Mouse (Mus musculus) layer of hippocampus, postnatal 10 days (tissue): Measurements from ENCODE around the gene AY074887. TPM values are rescaled to one million over a fixed set of nuclear protein-coding genes. Genes with fewer than 3 reads are reported as not detected.
"Not testable (repeated sequence)": the region's sequence is repeated elsewhere in the genome, so short reads cannot be mapped to it uniquely, and the experiment has no call there.

Source experiments
- DNase-seq, 2 experiments: peaks; one replicate each; pipeline ENCODE4 v3.0.0; 2021; ENCODE audit warnings: low spot score in 2 of 2
- long read RNA-seq: library from polyadenylated mRNA; stranded (forward); transcript quantifications from one replicate; pipeline ENCODE4 v2.0.0, GENCODE M21; 2023
- total RNA-seq, 2 experiments: library from RNA; stranded (reverse); gene quantifications; 2 replicates each; pipeline ENCODE4 v1.2.3; 2021

AY074887 gene
- under 1 TPM in 1 of 2 experiments, not detected in 1; 0.47 TPM for total RNA-seq
- long read RNA-seq, partial matches to known transcripts: 0 of 1 reads
- long read RNA-seq, other reads (novel, unspliced or antisense): 0 of 1 reads

DNA sequence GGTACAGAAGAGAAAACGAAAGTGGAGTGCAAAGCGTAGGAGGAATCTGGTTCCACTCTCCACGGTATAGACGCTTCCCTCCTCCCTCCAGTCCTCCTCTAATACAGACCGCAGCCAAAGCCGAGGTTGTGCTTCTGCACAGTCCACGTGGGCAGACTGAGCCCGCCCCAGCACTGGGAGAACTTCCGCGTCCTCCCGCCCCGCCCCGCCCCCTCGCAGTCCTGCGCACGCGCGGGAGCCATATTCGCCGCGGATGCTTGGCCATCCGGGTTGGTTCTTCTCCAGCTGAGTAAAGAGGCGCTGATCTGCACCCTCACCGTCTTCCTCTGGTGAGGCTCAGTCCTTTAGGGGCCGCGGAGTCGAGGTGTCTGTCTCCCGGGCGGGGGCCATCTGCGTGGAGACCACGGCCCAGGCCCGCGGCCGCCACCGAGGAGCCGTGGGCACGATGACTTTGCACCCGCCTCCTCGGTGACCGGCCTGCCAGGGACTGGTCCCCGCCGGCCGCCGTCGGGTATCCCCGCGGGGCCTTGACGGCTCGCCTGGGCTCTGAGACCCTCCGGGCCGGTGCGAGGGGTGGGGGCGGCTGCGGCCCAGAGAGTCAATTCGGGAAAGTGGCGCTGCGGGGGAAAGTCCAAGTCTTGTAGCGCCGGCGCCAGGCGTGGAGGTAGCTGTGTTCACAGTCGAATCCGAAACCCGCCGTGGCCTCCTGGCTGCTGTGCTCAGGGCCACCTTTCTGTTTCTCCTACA, at the start of gene AY074887, which contains the start of gene Psma4:
Gene AY074887 (minus strand): TSS at position 424 of the 747 bp plus-strand sequence.
Gene Psma4 (plus strand): TSS at position 216 of the 747 bp plus-strand sequence.
- DNase-seq: peak; percentile 84 to 92

- no peak for DNase-seq
These were observed 44.8 kb upstream of the AY074887 start for GRCm38 (mm10) chr9:54995645-54996044.

DNA sequence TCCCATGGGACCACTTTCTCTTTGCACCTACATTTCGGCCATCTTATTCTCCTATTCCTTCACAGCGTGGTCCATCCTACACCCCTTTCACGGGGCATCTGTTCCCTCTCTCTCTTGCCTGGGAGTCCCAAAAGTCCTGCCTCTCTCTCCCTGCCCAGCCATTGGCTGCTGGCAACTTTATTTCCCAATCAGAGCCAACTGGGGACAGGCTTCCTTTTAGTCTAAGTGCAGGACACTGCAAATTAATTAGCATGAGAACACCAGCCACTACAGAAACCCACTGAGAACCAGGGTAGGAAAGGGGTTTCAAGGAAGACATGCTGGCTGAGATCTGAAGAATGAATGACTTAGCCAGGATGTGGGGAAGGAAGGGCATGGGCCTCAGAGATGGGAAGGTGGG, 43.6 kb upstream of the AY074887 start:
- no peak for DNase-seq

- no peak for DNase-seq
These were observed 39.6 kb upstream of the AY074887 start for GRCm38 (mm10) chr9:54990362-54990761.

- no peak for DNase-seq
These were observed 31.6 kb upstream of the AY074887 start for GRCm38 (mm10) chr9:54982401-54982800.

DNA sequence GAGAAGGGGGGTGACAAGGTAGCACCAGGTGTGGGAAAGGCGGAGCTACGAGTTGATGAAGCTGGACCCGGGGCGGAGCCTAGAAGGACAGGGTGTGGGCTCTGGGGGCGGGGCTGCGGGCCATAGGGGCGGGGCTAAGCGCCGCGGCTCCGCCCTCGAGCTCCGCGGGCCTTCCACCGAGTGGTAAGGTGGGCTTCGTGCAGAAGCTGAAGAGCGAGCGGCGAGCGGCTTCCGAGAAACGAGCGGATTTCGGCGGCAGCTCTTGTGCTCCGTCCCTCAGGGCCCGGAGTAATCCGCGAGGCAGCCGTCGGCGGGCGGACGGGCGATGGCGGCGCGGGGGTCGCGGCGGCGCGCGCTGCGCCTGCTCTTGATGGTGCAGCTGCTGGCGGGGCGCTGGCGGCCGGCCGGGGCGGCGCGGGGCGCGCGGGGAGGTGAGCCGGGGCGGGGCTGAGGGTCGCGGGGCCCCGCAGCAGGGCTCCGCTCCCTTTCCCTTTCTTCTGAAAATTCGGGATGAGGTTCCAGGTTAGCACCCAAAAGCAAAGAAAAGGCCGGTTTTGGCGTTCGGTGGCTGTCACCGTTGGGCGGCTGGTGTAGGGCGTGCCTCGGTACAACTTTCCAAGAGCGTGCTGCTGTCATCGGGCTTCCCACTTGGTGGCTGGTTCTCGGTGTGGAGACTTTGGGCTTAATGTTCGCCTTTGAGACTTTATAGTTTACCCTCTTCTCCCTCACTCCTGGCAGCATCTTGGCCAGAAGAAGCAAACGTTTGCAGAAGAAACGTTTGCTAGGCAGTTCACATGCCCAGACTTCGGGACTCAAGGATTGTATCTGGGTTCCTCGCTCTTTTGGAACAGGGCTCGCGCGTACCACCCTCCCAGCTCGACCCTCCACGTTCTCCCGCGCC, 30.7 kb upstream of the AY074887 start:
- peak; percentile 29 to 50 for DNase-seq

DNA sequence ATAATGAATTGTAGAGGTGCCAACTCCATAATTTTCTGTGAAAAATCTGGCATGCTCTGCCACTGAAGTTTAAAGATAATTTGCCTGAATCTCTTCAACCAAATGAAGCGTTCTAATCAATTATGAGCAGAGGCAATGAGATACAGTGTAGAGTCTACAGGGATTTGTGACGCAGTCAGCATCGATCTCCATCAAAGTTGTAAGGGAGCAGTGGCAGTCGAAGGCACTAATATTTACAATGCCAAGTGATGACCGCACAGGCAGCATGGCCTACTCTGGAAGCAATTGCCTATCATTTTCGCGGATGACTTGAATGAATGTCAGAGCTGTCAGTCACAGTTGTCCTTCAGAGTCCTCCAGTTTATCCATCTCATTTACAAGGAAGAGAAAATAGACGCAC, 29.9 kb upstream of the AY074887 start, which contains the start of gene Chrna5:
Gene Chrna5 (plus strand): TSS at position 207 of the 400 bp plus-strand sequence.
- no peak for DNase-seq

DNA sequence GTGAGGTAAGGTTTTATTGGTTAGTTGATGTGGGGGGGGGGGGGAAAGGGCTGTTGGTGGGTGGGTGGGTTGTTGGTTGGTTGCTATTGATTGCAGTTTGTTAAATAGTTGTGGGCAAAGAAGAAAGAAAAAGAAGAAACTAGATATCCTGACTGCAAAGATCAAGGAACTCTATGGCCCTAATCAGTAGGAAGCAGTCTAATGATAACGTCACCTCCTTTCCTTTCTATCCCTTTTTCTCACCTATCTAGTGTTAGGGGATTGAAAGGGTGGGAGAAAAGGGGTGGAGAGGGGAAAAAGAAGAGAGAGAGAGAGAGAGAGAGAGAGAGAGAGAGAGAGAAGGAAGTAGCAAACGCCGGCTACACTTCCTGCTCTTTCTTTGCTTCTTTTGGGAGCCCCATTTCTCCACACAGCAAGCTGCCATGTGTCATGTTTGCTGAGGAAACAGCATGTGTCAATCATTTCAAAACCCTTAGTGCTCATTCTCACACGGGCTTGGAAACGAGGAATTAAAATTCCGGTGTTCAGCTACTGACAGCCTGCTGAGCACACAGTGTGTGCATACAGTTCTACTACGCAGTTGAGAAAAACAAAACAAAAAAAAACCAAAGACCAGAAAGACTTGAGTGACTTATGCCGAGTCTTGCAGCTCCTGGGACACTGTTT, 19.3 kb upstream of the AY074887 start:
- no peak for DNase-seq

DNA sequence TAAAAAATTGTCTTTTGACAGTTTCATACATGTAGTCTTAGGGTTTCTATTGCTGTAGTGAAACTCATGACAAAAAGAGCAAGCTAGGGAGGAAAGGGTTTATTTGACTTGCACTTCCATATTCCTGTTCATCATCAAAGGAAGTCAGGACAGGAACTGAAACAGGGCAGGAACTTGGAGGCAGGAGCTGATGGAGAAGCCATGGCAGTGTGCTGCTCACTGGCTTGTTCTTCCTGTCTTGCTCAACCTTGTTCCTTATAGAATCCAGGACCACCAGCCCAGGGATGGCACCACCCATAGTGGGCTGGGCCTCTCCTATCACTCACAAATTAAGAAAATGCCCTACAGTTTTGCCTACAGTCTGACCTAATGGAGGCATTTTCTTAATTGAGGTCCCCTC, 12.9 kb upstream of the AY074887 start:
- no peak for DNase-seq

DNA sequence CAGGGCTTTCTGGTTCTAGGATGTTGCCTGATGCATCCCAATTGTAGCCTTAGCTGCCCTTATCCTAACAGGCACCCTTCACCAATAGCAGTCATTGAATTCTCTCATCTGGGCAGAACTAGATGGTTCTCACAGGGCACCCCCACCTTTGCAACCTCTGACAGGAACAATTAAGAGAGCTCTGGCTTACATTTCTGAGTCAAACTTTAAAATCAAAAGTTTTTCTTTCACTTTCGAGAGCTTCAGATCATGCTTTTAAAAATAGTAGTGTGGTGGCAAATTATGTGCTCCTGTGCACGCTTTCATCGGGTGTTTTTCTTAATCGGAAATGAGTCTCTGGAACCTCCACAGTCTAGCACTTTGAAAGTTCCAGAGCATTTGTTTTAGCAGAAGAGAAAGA, 10.3 kb upstream of the AY074887 start:
- no peak for DNase-seq

DNA sequence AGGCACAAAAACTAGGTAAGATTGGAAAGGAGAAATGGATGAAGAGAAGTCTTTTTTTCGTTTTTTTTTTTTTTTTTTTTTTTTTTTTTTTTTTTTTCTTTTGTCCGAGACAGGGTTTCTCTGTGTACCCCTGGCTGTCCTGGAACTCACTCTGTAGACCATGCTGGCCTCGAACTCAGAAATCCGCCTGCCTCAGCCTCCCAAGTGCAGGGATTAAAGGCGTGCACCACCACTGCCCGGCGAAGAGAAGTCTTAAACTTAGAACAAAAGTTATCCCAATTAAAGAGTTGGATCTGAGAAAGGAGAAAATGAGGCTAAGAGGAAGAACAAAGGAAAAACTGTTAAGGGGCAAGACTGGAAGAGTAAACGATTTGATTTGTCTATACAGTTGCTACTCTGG, 636 bp downstream of the AY074887 start:
- DNase-seq: not testable (repeated sequence)

GRCm38 (mm10) chr9:54949465-54949864, 1.3 kb downstream of the AY074887 start:
- no peak for DNase-seq

DNA sequence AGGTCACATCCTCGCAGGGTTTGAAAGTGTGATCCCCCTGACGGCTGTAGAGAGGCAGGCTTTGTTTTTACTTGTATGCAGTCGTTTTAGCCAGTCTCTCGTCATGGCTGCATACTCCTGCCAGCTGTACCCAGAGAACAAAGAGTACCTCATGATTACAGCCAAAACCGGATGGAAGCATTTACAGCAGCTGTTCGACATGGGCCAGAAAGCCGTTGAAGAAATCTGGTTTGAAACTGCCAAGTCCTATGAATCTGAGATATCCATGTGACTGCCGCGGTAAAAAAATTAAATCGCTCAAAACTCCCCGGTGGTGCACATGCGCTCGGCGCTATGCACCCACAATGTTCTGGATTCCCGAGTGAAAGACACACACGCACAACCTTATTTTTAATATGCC, 4.5 kb downstream of the AY074887 start:
- no peak for DNase-seq

- no peak for DNase-seq
These were observed 6.3 kb downstream of the AY074887 start for GRCm38 (mm10) chr9:54944467-54944866.

DNA sequence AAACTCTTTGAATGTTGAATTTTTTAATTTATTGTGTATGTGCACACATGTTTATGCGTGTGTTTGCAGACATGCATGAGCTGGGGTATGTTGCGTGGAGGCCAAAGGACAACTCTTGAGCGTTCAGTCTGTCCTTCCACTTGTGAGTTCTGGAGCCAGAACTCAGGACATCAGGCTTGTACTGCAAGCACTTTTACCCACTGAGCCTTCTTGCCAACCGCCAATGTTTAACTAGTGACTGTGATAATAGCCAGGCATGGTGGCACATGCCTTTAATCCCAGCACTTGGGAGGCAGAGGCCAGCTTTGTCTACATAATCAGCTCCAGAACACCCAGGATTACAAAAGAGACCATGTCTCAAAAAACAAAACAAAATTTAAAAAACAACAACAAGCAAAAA, 8.7 kb downstream of the AY074887 start:
- DNase-seq: no peak

GRCm38 (mm10) chr9:54932379-54932778, 18.4 kb downstream of the AY074887 start:
- DNase-seq: no peak

GRCm38 (mm10) chr9:54931765-54932164, 19.0 kb downstream of the AY074887 start:
- no peak for DNase-seq

DNA sequence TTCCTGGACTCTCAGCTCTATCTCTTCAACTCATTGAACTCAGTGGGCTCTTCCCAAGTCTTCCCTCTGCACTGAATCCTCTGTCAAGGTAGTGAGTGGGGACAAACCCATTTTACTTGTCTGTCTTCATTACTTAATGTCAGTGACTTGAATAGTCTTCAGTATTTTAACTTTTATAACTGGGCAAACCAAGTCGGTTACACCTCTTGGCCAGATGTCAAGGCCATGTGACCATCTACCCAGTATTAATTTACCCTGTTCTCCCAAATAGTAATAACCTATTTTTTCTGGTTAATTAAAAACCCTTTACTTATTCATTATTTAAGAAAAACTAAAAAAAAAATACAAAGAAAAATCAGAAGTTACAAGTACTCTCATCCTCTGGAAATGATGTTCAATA, 20.1 kb downstream of the AY074887 start:
- DNase-seq: no peak

DNA sequence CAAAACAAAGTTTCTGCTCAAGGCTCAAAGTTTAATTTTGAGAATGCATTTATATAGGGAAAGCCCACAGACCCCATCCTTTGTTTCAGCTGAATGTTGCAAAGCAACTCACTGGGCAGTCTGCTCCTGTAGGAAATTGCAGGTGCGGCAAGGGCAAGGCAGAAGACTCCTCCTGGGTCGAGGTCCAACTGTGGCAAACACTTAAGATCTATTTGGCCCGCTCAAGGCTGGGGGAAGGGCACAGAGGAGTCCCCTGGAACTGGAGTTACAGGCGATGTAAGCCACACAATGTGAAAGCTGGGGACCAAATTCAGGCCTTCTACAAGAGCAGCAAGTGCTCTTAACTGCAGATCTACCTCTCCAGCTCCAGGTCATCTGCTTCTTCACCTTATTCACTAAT, 30.9 kb downstream of the AY074887 start:
- no peak for DNase-seq

- no peak for DNase-seq
These were observed 32.0 kb downstream of the AY074887 start for GRCm38 (mm10) chr9:54918781-54919180.

DNA sequence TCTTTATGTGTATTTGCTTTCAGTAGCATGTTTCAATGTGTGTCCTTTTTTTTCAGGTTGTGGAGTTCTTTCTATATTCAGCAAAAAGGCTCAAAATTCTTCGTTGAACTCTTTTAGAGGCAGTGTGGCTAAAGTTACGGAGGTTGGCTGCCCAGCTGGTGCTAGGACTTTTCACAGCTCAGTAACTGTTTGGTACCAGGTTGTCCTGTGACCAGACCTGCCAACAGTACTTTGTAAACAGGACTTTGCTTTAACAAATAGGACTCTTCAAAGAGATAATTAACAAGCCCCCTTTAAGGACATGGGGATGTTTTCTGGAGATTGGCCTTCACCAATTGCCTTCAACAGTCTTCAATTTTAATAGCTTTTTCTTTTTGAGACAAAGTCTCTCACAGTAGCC, 32.6 kb downstream of the AY074887 start:
- no peak for DNase-seq
